Mouse (Mus musculus) heart, embryonic 10.5 days (tissue): ENCODE results near the gene Ntn5. TPM values are rescaled to one million over a fixed set of nuclear protein-coding genes. Genes with fewer than 3 reads are reported as not detected.

Experiments used
- DNase-seq: peaks from one replicate; pipeline ENCODE4 v3.0.0-alpha.2; 2017; ENCODE audit warnings: low spot score
- H3K27ac ChIP-seq: fragments of 300-500 bp; sonication (generic); 2 replicates; pipeline ENCODE4 v1.5.1; 2016; ENCODE audit warnings: mild to moderate bottlenecking
- H3K27me3 ChIP-seq: fragments of 300-500 bp; sonication (generic); 2 replicates; pipeline ENCODE4 v1.6.1; 2016; ENCODE audit warnings: mild to moderate bottlenecking; ENCODE audit not compliant: poor library complexity, insufficient read depth, severe bottlenecking
- H3K36me3 ChIP-seq: fragments of 300-500 bp; sonication (generic); 2 replicates; pipeline ENCODE4 v1.6.1; 2016; ENCODE audit warnings: mild to moderate bottlenecking, moderate library complexity
- H3K4me1 ChIP-seq: fragments of 300-500 bp; sonication (generic); 2 replicates; pipeline ENCODE4 v1.6.1; 2016; ENCODE audit warnings: mild to moderate bottlenecking
- H3K4me3 ChIP-seq: fragments of 300-500 bp; sonication (generic); 2 replicates; pipeline ENCODE4 v1.5.1; 2016; ENCODE audit warnings: mild to moderate bottlenecking, moderate library complexity
- H3K9me3 ChIP-seq: fragments of 300-500 bp; sonication (generic); 2 replicates; pipeline ENCODE4 v1.6.1; 2016; ENCODE audit warnings: mild to moderate bottlenecking, moderate library complexity
- WGBS: fragments of 180-500 bp; shearing (Covaris S2); methylation state at CpG from one replicate; pipeline ENCODE4 v1.1.7; 2016; 5-methylcytosine and 5-hydroxymethylcytosine counted together
- polyA plus RNA-seq: library from polyadenylated mRNA; unstranded; fragments of >200 nt; fragmentation: Nextera tagmentation; extraction: Ambion mirVana; gene quantifications from 2 replicates; pipeline ENCODE4 v1.2.1, GENCODE M21; 2016

Ntn5 gene
- polyA plus RNA-seq = 0.13 and 0.14 TPM in 2 replicates

DNA sequence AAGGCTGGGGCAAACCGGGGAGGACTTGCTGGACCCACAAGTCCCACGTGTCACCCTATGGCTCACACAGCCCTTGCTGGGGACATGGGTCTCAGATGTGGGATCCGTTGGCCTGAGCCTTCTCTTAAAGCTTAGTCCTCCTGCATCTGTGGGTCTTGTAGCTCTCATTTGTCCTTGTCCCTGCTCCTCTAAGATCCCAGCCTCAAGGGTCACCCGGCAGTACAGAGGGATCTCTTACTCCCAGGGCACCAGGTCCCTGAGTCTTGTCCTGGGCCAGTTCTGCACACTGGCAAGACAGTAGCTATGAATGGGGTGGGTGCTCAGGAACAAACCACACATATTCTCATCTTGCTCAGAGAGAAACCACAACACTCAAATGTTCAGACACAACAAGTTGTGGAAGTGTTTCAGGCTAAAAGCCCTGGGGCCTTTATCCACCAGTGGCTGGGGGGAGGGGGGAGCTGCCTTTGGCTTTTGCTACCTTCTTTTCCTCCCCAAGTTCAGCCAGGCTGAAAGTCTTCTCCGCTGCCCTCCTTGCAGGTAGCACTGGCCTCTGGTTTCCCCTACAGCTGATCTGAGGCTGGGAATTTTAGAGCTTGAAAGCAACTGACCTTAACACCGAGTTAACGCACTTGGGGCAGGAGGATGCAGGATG lies at the start of gene Ntn5:
Gene Ntn5 (plus strand): TSS at position 627 of the 655 bp plus-strand sequence.
- H3K4me3 ChIP-seq = 0 out of 2 replicates have a peak within 1 kb of the TSS, but pooled peaks have one; percentile 43
- peaks cover 14% of the 10 kb centered on the region; the same call in 1 of the 2 replicates for H3K27me3 ChIP-seq
- DNase-seq = no peak
- H3K36me3 ChIP-seq = no peaks in the 10 kb centered on the region
- H3K4me1 ChIP-seq = peaks cover 50% of the 10 kb centered on the region
- peak within 1 kb of the TSS; percentile 91 for H3K27ac ChIP-seq
- WGBS = 74% methylated on average over 7 of the region's 7 CpGs
- H3K9me3 ChIP-seq = no peaks in the 10 kb centered on the region

DNA sequence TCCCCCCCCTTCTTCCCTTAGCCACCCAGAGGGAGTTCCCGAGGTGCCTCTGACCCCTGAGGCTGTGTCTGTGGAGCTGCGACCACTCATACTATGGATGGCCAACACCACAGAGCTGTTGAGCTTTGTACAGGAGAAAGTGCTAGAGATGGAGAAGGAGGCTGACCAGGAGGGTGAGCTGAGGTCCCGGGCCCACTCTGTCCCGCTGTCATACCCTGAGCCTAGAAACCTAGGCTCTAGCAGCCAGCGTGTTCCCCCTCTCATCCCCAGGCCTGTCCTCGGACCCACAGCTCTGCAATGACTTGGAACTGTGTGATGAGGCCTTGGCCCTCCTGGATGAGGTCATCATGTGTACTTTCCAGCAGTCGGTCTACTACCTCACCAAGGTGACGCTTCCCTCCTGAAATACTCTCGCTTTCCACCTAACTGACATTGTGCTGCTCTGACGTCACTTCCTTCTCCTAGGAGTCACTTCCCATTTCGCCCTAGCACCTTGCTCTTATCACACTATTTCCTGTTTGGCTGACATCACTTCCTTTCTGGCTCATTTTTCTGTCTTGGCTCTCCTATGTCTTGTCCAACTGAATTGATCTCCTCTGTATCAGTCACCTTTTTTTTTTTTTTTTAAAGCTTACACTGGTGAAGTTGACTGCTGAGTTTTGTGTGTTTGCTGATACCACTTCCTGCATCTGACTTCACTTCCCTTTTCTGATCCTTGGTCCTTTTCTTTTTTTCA lies 48.7 kb upstream of the Ntn5 start:
- peaks cover 26% of the 10 kb centered on the region for H3K36me3 ChIP-seq
- DNase-seq = no peak
- no peak overlapping the region; the same call in 1 of the 2 replicates for H3K27ac ChIP-seq
- no peaks in the 10 kb centered on the region for H3K9me3 ChIP-seq
- peaks cover 19% of the 10 kb centered on the region for H3K27me3 ChIP-seq
- peaks cover 45% of the 10 kb centered on the region for H3K4me1 ChIP-seq
- 72% methylated on average over 11 of the region's 11 CpGs for WGBS
- no peak overlapping the region for H3K4me3 ChIP-seq

DNA sequence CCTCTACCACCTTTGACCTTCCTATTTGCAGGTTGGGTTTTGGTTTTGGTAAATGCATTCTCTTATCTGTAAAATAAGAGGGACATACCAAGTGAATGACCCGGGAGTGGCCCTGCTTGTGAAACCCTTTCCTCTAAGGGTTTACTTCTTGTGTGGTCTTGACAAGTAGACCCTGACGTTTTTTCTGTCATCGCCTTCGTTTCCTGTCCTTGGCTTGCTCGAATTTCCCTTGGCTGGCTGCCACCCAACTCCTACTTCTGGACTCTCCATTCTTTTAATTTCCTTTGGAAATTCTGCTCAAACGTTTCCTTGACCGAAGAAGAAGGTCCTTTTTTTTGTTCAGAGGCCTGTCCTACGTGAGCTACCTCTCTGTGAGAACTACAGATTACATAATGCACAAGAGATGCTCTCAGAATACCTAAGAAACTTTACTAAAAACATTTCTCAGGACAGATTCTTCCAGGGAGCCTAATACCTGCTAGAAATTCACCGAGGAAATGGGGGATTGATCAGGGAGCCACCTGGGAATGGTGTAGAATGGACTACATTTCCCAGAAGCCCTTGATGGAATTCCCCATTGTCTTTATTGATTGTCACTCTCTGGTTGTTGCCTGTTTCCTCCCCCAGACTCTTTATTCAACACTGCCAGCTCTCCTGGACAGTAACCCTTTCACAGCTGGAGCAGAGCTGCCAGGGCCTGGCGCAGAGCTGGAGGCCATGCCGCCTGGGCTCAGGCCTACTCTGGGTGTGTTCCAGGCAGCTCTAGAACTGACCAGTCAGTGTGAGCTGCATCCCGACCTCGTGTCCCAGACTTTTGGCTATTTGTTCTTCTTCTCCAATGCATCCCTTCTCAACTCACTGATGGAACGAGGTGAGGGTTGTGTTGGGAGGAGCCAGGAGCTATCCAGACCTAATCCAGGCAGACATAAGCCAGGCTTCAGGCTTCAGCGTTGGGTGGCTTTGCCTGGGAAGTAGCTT lies 47.8 kb upstream of the Ntn5 start:
- Histone ChIP-seq H3K27ac (peak overlapping the region; percentile 66), H3K36me3 (peaks cover 23% of the 10 kb centered on the region), H3K4me3 (no peak overlapping the region), H3K9me3 (no peaks in the 10 kb centered on the region), H3K4me1 (peaks cover 46% of the 10 kb centered on the region), H3K27me3 (peaks cover 23% of the 10 kb centered on the region)
- no peak for DNase-seq
- 68% methylated on average over 15 of the region's 15 CpGs for WGBS

DNA sequence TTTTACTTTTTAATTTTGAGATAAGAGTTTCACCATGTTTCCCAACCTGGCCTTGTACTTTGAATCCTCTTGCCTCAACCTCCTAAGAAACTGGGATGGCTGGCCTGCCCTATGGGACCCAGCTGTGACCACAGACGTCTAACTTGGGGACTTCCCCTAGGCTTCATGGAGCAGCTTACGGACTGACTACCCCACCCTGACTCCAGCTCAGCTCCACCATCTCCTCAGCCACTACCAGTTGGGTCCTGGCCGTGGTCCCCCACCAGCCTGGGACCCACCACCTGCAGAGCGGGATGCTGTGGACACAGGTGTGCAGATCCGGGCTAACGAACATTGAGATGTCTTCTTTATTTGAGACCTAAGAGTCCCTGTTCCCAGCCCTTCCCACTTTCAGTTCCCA lies 46.1 kb upstream of the Ntn5 start:
- Histone ChIP-seq H3K36me3 (peaks cover 18% of the 10 kb centered on the region), H3K27ac (no peak overlapping the region), H3K27me3 (peaks cover 8% of the 10 kb centered on the region; the same call in 1 of the 2 replicates), H3K9me3 (no peaks in the 10 kb centered on the region), H3K4me1 (peaks cover 55% of the 10 kb centered on the region), H3K4me3 (no peak overlapping the region)
- 90% methylated on average over 6 of the region's 6 CpGs for WGBS
- DNase-seq = no peak

DNA sequence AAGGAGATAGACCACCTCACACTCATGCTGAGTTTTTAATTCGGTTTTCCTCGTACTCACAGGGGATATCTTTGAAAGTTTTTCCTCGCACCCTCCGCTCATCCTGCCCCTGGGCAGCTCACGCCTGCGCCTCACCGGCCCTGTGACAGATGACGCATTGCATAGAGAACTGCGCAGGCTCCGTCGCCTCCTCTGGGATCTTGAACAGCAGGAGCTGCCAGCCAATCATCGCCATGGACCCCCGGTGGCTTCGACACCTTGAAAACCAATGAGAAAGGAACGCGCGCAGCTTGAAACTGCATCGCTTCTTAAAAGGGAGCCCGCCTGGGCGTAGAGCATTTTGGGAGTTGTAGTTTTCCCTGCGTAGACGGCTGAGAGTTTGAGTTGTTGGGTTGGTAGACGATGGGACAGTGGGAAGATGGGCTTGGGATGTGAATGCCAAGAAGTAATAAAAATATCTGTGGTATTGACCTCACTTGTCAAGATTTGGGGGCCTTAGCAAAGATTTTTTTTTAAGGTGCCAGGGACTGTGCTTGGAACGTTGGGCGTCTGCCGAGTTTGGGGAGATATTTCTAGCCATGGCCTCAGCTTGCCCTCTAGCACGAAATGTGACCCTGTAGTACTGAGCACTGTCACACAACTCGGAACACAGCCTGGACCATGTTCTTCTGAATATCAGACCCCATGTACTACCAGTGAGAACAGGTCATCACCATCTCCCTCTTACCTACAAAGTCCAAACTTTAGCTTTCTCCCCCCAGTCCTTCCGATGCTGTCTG lies 45.0 kb upstream of the Ntn5 start:
- Histone ChIP-seq H3K4me3 (peak overlapping the region; percentile 38), H3K27me3 (peaks cover 8% of the 10 kb centered on the region; the same call in 1 of the 2 replicates), H3K9me3 (no peaks in the 10 kb centered on the region), H3K27ac (peak overlapping the region; percentile 75), H3K36me3 (peaks cover 14% of the 10 kb centered on the region), H3K4me1 (peaks cover 63% of the 10 kb centered on the region)
- peak; percentile 98 for DNase-seq
- 25% methylated on average over 29 of the region's 29 CpGs for WGBS

DNA sequence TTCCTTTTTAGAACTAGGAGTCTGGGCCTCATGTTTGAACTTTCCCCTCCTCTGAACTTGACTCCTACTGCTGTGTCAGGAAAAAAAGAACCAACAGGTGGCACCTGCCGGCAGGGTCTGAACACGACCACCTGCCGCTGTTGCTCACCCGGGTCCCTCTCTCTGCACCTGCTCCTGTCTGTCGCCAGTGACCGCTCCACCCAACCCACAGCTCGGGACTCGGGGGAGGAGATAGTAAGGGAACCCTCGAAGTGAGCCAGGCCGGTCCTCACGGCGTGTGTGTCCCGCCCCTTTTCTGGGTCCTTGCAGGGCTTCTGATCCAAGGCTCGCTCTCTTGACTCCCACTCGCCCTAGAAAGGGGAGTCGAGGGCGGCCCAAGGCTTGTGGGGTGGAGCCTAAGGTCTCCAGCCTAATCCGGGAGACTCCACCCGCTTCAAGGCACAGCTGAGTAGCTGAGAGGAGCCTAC lies 44.2 kb upstream of the Ntn5 start, which contains the start of gene Mamstr:
Gene Mamstr (plus strand): TSS at position 417 of the 467 bp plus-strand sequence.
- Histone ChIP-seq H3K27me3 (peaks cover 8% of the 10 kb centered on the region; the same call in 1 of the 2 replicates), H3K36me3 (peaks cover 14% of the 10 kb centered on the region), H3K9me3 (no peaks in the 10 kb centered on the region), H3K27ac (peak within 1 kb of the TSS; percentile 43), H3K4me3 (peak within 1 kb of the TSS; percentile 38; the same call in 1 of the 2 replicates), H3K4me1 (peaks cover 71% of the 10 kb centered on the region)
- DNase-seq = no peak
- WGBS = 21% methylated on average over 19 of the region's 19 CpGs

DNA sequence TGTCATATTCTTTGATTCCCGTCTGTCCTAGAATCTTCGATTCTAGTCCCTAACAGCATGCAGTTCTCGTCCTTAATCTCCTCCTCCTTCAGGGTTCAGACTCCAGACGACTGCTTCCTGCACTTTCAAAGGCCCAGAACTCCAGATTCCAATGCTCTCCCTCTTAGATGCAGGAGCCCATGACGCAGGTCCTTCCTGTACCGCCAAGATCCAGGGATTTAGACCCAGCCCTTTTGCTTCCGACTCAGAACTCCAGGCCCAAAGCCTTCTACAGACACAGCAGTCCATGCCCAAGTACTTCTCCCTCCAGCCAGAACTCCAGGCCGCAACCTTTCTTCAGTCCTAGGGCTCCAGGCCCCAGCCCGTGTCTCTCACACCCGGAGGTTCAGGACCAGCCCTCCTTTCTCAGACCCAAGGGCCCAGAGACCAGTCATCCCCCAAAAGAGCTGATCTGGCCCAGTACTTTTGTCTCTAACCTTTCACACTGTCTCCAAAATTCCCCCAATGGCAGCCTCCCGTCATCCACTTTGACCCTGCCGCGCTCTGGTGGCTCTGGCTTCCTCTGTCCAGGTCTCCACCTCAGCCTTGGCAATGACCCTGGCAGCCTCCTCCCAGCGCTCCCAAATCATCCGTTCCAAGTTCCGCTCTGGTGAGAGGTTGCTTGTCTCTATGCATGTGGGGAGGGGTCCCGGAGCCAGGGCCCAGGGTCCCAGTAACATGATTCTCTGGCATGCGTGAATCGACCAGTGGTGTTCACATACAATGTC lies 43.4 kb upstream of the Ntn5 start:
- DNase-seq = no peak
- 72% methylated on average over 19 of the region's 19 CpGs for WGBS
- Histone ChIP-seq H3K36me3 (peaks cover 14% of the 10 kb centered on the region), H3K27ac (peak overlapping the region; percentile 43; the same call in 1 of the 2 replicates), H3K9me3 (no peaks in the 10 kb centered on the region), H3K4me1 (peaks cover 77% of the 10 kb centered on the region), H3K4me3 (no peak overlapping the region), H3K27me3 (peaks cover 8% of the 10 kb centered on the region; the same call in 1 of the 2 replicates)

- 62% methylated on average over 17 of the region's 17 CpGs for WGBS
- Histone ChIP-seq H3K4me3 (0 out of 2 replicates have a peak overlapping the region, but pooled peaks have one; percentile 23), H3K36me3 (peaks cover 7% of the 10 kb centered on the region), H3K4me1 (peaks cover 72% of the 10 kb centered on the region), H3K27ac (peak overlapping the region; percentile 44; the same call in 1 of the 2 replicates), H3K9me3 (no peaks in the 10 kb centered on the region), H3K27me3 (peaks cover 8% of the 10 kb centered on the region; the same call in 1 of the 2 replicates)
- DNase-seq = no peak
These were observed 42.3 kb upstream of the Ntn5 start for GRCm38 (mm10) chr7:45641391-45642040.

GRCm38 (mm10) chr7:45642083-45642482 lies 41.7 kb upstream of the Ntn5 start:
- DNase-seq = no peak
- H3K9me3 ChIP-seq = no peaks in the 10 kb centered on the region
- H3K27me3 ChIP-seq = peaks cover 8% of the 10 kb centered on the region; the same call in 1 of the 2 replicates
- WGBS = 63% methylated on average over 5 of the region's 5 CpGs
- H3K36me3 ChIP-seq = peaks cover 2% of the 10 kb centered on the region; the same call in 1 of the 2 replicates
- peak overlapping the region; percentile 4; the same call in 1 of the 2 replicates for H3K27ac ChIP-seq
- H3K4me1 ChIP-seq = peaks cover 69% of the 10 kb centered on the region
- H3K4me3 ChIP-seq = no peak overlapping the region

DNA sequence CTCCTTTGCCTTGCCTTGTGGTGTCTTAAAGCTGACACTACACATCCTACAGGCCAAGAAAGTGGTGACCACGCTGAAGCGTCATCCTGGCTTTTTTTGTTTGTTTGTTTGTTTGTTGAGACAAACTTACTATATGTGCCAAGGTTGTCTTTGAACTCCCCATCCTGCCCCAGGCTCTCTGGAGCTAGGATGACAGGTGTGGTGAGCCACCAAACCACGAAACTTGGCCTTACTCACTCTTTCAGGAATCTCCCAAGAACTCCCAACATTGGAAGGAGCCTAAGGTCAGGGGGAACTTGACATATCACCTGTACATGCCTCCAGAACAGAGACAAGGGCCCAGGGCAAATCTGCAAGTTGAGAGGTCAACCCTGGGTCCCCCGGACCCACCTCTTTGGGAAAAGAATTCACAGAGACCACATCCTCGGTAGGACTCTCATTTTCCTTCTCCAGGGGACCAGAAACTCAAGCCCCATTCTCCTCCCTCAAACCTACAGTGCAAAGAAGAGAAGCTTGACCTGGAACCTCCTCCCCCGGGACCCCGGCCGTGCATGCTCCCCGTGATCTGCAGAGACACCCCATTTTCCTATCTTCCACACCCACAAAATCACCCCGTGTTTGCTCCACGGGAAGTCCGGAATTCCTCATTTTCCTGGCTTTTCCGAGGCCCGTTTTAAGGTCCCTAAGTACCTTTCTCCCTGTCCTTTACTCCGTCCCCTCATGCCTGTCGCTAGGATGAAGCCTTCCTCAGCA lies 41.1 kb upstream of the Ntn5 start:
- DNase-seq = no peak
- Histone ChIP-seq H3K9me3 (no peaks in the 10 kb centered on the region), H3K27ac (peak overlapping the region; percentile 90), H3K36me3 (no peaks in the 10 kb centered on the region; the same call in 1 of the 2 replicates), H3K4me1 (peaks cover 73% of the 10 kb centered on the region), H3K27me3 (peaks cover 8% of the 10 kb centered on the region; the same call in 1 of the 2 replicates), H3K4me3 (peak overlapping the region; percentile 61)
- 42% methylated on average over 16 of the region's 16 CpGs for WGBS
